Mouse (Mus musculus) neural tube, embryonic 15.5 days (tissue): ENCODE data around the gene Prlh. TPM values are rescaled to one million over a fixed set of nuclear protein-coding genes. Genes with fewer than 3 reads are reported as not detected.

Experiments
- ATAC-seq: fragments of 200-750 bp; cut with Nextera tagmentation; 2 replicates; pipeline ENCODE4 v1.8.0; 2017; ENCODE audit warnings: mild to moderate bottlenecking, moderate TSS enrichment, moderate library complexity; ENCODE audit not compliant: low FRiP score
- H3K27ac ChIP-seq: fragments of 300-500 bp; sonication (generic); replicated peaks from 2 replicates; pipeline ENCODE4 v1.5.1; 2015; ENCODE audit warnings: mild to moderate bottlenecking, inconsistent platforms
- H3K27me3 ChIP-seq: fragments of 300-500 bp; sonication (generic); replicated peaks from 2 replicates; pipeline ENCODE4 v1.6.1; 2015; ENCODE audit warnings: inconsistent platforms
- H3K36me3 ChIP-seq: fragments of 300-500 bp; sonication (generic); 2 replicates; pipeline ENCODE4 v1.6.1; 2015; ENCODE audit warnings: inconsistent platforms
- H3K4me1 ChIP-seq: fragments of 300-500 bp; sonication (generic); 2 replicates; pipeline ENCODE4 v1.6.1; 2015; ENCODE audit warnings: inconsistent platforms
- H3K4me2 ChIP-seq: fragments of 300-500 bp; sonication (generic); 2 replicates; pipeline ENCODE4 v1.6.1; 2015; ENCODE audit warnings: inconsistent platforms, mild to moderate bottlenecking, moderate library complexity
- H3K4me3 ChIP-seq: fragments of 300-500 bp; sonication (generic); replicated peaks from 2 replicates; pipeline ENCODE4 v1.5.1; 2015; ENCODE audit warnings: mild to moderate bottlenecking, inconsistent platforms
- H3K9ac ChIP-seq: fragments of 300-500 bp; sonication (generic); replicated peaks from 2 replicates; pipeline ENCODE4 v1.6.1; 2015; ENCODE audit warnings: mild to moderate bottlenecking, inconsistent platforms
- H3K9me3 ChIP-seq: fragments of 300-500 bp; sonication (generic); replicated peaks from 2 replicates; pipeline ENCODE4 v1.6.1; 2016; ENCODE audit warnings: inconsistent platforms
- WGBS: fragments of 180-500 bp; shearing (Covaris S2); methylation state at CpG from one replicate; pipeline ENCODE4 v1.1.7; 2015; ENCODE audit warnings: mixed read lengths; 5-methylcytosine and 5-hydroxymethylcytosine counted together
- polyA plus RNA-seq: library from polyadenylated mRNA; unstranded; fragments of >200 nt; fragmentation: Nextera tagmentation; extraction: Ambion mirVana; gene quantifications from 2 replicates; pipeline ENCODE4 v1.2.1, GENCODE M21; 2015

Prlh gene
- polyA plus RNA-seq, 1 experiment from 2014 or later: not detected

DNA sequence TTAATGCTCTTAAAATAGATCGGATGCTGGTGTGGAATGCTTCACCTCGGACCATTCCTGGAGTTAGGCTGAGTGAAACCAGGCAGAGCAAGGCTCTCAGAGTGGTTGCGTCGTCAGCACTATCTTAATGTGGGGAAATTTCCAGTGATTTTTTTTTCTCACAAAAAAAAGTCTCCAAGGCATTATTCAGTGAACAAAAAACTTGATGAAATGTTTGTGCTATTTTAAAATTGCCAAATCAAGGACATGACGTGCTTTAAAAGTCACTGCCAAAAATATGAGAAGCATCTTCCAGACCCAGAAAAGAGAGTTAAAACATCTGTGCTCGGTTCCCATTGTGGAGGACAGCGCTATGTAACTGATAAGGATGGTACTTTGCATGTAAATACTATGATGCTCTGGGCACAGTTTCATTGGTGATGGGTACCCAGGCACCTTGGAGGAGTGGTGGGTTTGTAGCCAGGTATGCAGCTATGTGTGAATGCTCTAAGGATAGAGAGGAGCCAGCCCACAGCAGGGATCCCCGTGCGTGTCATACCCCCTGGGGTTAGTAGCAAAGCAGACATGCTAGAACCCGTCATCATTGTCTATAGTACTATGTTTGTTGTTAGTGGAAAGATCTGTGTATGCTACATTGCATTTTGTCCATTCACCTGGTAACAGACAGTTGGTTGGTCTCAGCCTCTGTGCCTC lies 27.9 kb downstream of the Prlh start:
- WGBS: 80% methylated on average over 10 of the region's 10 CpGs

DNA sequence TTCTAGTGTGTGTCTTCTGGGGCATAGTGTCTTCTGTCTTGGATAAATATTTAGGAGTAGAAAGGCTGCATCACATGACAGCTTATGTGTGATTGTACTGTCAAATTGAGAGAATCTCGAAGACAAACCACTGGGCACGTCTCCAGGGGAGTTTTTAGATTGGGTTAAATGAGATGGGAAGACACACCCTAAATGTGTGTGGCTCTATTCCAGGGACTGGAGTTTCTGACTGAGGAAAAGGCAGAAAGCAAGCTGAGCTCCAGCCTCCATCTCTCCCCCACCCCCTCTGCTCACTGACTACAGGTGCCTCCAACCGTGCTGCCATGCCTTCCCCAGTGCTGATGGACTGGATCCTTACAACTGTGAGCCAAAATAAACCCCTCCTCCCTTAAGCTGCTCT lies 28.4 kb downstream of the Prlh start:
- Histone ChIP-seq H3K9me3 (no peaks in the 10 kb centered on the region), H3K4me1 (no peaks in the 10 kb centered on the region), H3K9ac (no peak overlapping the region), H3K27ac (no peak overlapping the region), H3K36me3 (no peaks in the 10 kb centered on the region), H3K4me2 (no peak overlapping the region), H3K27me3 (no peaks in the 10 kb centered on the region), H3K4me3 (no peak overlapping the region)
- no peak for ATAC-seq
- 83% methylated on average over 3 of the region's 3 CpGs for WGBS

More for the DNA sequence above, 27.9 kb downstream of the Prlh start:
- Histone ChIP-seq H3K27ac (no peak overlapping the region), H3K9me3 (no peaks in the 10 kb centered on the region), H3K36me3 (no peaks in the 10 kb centered on the region), H3K9ac (no peak overlapping the region), H3K27me3 (no peaks in the 10 kb centered on the region), H3K4me2 (no peak overlapping the region), H3K4me1 (peaks cover 4% of the 10 kb centered on the region; the same call in 1 of the 2 replicates), H3K4me3 (no peak overlapping the region)
- ATAC-seq: no peak

DNA sequence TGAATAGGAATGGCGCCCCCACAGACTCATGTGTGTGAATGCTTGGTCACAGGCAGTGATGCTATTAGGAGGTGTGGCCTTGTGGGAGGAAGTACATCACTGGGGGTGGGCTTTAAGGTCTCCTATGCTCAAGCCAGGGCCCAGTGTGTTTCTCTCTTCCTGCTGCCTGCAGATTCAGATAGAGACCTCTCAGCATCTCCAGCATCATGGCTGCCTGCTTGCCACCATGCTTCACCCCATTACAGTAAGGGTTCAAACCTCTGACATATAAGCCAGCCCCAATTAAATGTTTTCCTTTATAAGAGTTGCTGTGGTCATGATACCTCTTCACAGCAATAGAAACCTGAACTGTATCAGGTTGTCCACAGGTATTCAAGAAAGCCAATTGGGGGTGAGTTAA lies 43.0 kb downstream of the Prlh start:
- Histone ChIP-seq H3K4me2 (no peak overlapping the region), H3K27ac (no peak overlapping the region), H3K4me3 (no peak overlapping the region), H3K36me3 (no peaks in the 10 kb centered on the region), H3K27me3 (no peaks in the 10 kb centered on the region), H3K9ac (no peak overlapping the region), H3K4me1 (peaks cover 29% of the 10 kb centered on the region), H3K9me3 (no peaks in the 10 kb centered on the region)
- no peak for ATAC-seq
- 100% methylated on average over 1 of the region's 1 CpGs for WGBS

DNA sequence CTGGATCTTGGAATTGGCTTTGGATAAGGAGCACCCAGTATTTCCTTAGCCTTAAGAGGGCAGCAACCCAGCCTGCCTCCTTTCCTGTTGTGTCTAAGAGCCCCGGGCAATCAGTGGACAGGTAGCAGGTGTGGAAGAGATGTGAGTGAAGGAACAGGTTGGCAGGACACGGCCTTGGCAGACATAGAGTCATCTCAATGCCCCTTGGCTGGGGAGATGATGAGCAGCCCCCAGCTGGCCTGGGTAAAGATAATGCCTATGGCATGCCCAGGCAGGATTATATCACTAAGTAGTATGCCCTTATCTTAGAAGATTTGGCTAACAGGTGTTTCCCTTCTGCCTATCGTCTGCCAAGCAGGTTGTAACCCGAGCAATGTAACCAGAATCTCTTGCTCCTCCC lies 44.2 kb downstream of the Prlh start:
- no peaks in the 10 kb centered on the region for H3K27me3 ChIP-seq
- 78% methylated on average over 4 of the region's 4 CpGs for WGBS
- no peaks in the 10 kb centered on the region for H3K9me3 ChIP-seq
- H3K4me3 ChIP-seq: no peak overlapping the region
- H3K4me1 ChIP-seq: peaks cover 34% of the 10 kb centered on the region
- no peak for ATAC-seq
- no peak overlapping the region for H3K4me2 ChIP-seq
- no peak overlapping the region for H3K27ac ChIP-seq
- H3K9ac ChIP-seq: no peak overlapping the region
- H3K36me3 ChIP-seq: no peaks in the 10 kb centered on the region

DNA sequence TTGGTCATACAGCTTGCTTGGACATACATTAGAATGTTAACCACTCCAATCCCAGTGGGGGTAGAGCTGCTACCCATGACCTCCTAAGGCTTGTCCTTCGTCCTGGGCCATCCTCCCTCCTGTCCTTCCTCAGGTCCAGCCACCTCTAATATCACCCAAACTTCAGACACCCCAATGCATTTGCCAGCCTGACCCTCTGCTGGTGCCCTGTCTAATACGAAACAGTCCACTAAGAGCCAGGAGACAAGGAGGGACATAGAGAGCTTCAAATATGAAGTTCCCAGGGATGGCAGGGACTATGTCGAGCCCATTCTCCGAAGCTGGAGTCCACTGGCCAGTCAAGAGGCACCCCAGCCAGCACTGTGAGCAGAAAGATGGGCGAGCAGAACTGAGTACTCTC lies 44.7 kb downstream of the Prlh start:
- no peak for ATAC-seq
- H3K4me3 ChIP-seq: peak overlapping the region; percentile 88; the same call in 1 of the 2 replicates

DNA sequence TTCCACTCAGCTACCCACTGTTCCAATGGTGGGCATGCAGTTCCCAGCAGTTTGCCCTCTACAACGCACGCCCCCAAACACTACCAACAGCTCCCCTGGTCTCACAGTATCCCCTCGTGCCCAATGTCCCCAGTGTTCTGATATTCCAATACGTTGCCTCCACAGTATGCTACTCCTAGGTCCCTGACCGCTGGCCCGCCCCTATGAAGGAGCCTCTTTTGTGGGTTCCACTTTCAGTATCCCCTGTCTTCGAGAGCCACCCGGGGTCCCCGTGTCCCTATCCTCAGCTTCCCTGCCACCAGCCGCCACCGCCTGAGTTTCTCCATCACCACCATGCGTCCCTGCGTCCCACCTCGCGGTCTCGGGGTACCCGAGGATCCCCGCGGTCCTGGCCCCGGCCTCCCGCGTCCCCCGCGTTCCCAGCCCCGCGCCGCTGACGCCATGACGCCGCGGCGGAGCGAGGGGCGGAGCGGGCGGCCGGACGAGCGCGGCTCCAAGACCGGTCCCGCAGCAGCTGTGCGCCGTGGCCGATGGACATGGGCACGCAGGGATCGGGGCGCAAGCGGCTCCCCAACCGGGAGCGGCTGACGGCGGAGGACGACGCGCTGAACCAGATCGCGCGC lies 45.5 kb downstream of the Prlh start, which contains the start of gene Lrrfip1:
TSS of gene Lrrfip1 (plus strand) at position 470 of the 623 bp plus-strand sequence.
- 2% methylated on average over 59 of the region's 59 CpGs for WGBS
- Histone ChIP-seq H3K36me3 (no peaks in the 10 kb centered on the region), H3K4me1 (peaks cover 34% of the 10 kb centered on the region), H3K27ac (peak within 1 kb of the TSS; percentile 76), H3K9ac (peak within 1 kb of the TSS; percentile 83), H3K4me3 (peak within 1 kb of the TSS; percentile 88), H3K4me2 (peak within 1 kb of the TSS; percentile 97), H3K27me3 (no peaks in the 10 kb centered on the region), H3K9me3 (no peaks in the 10 kb centered on the region)
- ATAC-seq: peak; percentile 88

More for the DNA sequence above, 44.7 kb downstream of the Prlh start:
- peak overlapping the region; percentile 76; the same call in 1 of the 2 replicates for H3K27ac ChIP-seq
- H3K9ac ChIP-seq: 0 out of 2 replicates have a peak overlapping the region, but pooled peaks have one; percentile 83
- peaks cover 34% of the 10 kb centered on the region for H3K4me1 ChIP-seq
- 89% methylated on average over 5 of the region's 5 CpGs for WGBS
- peak overlapping the region; percentile 97 for H3K4me2 ChIP-seq
- H3K36me3 ChIP-seq: no peaks in the 10 kb centered on the region
- no peaks in the 10 kb centered on the region for H3K27me3 ChIP-seq
- H3K9me3 ChIP-seq: no peaks in the 10 kb centered on the region

DNA sequence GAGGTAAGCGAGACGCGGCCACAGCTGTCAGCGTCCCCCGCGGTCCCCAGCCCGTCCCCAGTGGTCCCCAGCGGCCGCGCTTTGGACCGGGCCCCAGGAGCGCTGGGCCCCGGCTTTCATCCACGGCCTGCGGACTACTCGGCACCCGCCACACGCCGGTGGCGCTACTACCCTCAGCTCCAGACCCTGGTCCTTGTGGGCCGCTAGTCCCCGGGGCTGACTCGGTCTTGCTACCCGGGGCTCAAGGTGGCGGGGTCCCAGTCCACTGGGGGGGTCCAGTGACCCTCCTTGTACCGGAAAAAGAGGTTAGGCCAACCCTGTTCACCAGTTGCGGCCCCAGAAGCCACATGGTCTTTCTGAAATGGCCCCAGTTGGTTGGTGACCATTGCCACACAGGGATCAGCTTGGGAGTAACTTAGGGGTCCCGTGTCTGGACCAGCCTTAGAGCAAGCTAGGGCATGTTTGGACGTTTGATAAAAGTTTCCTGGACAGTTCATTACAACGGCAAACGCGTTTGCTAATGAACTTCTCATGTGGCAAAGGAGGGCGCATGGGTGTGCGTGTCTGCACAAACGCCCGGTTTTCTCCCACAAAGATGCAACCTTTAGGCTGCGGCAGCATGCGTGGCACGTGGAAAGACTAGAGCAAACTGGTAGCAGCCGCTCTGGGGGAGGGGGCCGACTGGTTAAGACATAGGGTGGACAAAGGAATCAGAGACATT lies 46.1 kb downstream of the Prlh start:
- ATAC-seq: peak; percentile 76
- Histone ChIP-seq H3K9me3 (no peaks in the 10 kb centered on the region), H3K4me3 (peak overlapping the region; percentile 88), H3K9ac (peak overlapping the region; percentile 83), H3K4me1 (peaks cover 34% of the 10 kb centered on the region), H3K27ac (peak overlapping the region; percentile 76), H3K27me3 (no peaks in the 10 kb centered on the region), H3K36me3 (no peaks in the 10 kb centered on the region), H3K4me2 (peak overlapping the region; percentile 97)
- WGBS: 1% methylated on average over 41 of the region's 41 CpGs

DNA sequence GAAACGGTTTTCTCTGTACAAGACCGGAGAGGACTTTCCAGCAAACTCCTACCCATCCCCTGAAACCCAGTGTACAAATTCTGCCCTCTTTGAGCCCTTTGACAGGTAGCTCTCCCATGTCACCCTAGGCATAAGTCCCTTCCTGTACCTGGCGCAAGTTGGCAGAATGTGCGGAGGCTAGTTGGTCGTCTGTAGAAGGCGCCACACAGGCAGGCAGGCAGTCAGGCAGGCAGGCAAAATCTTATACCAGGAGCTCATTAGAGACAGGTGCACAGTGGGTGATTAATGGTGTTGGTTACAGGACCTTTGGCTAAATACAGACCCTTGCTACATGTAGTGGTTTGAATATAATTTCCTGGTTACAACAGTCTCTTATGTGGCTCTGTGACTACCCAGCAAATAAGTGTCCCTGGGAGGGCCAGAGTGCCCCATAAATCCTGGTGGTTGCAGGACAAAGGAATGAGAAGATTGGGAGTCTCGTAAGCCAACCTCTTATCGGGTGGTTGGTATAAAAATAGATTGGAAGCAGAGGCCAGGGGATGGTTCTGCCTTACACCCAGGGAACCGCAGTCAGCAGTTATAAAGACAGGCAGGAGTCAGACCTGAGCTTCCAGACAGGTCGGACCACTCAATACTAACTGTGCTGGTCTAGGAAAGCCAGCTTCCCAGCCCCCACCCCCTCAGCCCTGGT lies 47.1 kb downstream of the Prlh start:
- Histone ChIP-seq H3K27ac (no peak overlapping the region), H3K9ac (peak overlapping the region; percentile 83; the same call in 1 of the 2 replicates), H3K4me3 (peak overlapping the region; percentile 88), H3K4me1 (peaks cover 34% of the 10 kb centered on the region), H3K27me3 (no peaks in the 10 kb centered on the region), H3K9me3 (no peaks in the 10 kb centered on the region), H3K36me3 (no peaks in the 10 kb centered on the region), H3K4me2 (peak overlapping the region; percentile 97)
- no peak for ATAC-seq
- 51% methylated on average over 10 of the region's 10 CpGs for WGBS

DNA sequence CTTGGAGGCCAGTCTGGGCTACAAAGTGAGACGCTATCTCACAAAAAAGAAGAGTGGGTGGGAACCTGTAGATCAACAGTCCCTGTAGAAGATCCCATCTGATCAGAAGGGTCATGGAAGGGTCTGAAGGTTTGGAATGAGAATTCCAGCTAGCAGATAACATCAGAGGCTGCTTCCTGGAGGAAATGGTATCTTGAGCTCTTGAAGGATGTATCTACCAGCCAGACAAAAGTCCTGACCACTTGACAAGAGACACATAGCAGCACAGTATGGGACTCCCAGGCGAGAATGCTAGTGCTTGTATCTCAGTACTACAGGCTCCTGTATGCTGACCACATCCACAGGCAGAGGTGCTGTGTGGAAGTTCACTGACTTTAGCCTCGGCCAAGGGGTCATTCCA lies 48.2 kb downstream of the Prlh start:
- H3K9me3 ChIP-seq: no peaks in the 10 kb centered on the region
- H3K4me1 ChIP-seq: peaks cover 34% of the 10 kb centered on the region
- no peak overlapping the region for H3K27ac ChIP-seq
- 92% methylated on average over 3 of the region's 3 CpGs for WGBS
- H3K36me3 ChIP-seq: no peaks in the 10 kb centered on the region
- ATAC-seq: no peak
- no peak overlapping the region for H3K4me3 ChIP-seq
- H3K27me3 ChIP-seq: no peaks in the 10 kb centered on the region
- H3K9ac ChIP-seq: no peak overlapping the region
- H3K4me2 ChIP-seq: no peak overlapping the region

DNA sequence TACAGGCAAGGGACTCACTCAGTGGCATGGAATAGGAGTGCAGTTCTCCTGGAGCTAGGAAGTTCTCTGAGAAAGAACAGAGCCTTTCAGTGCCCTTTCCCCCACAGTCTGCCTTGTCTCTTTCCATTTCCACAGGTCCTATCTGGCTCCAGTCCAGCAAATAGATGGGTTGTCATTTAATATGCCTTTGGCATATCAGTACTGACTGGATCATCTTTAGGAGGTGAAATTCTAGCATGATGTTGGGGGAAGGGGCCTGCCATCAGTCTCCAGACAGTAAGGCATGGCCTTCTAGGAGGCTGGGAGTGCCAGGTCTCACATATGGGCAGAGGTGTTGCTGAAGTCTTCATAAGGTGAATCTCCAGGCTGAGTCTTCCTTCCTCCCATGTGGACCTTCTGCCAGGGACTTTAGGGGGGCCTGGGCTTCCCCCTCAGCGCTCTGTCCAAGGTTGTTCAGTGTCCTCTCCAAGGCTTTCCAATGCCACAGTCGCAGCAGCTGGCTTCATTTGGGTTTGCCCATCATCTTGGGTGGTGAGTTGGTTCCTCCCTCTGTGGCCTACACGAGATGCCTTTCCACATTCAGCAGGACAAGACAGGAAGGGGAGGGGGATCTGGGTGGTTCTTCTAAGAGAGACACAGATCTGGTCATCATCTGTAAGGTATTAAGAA lies 49.1 kb downstream of the Prlh start:
- no peak for ATAC-seq
- WGBS: 79% methylated on average over 3 of the region's 3 CpGs
- H3K9ac ChIP-seq: no peak overlapping the region

DNA sequence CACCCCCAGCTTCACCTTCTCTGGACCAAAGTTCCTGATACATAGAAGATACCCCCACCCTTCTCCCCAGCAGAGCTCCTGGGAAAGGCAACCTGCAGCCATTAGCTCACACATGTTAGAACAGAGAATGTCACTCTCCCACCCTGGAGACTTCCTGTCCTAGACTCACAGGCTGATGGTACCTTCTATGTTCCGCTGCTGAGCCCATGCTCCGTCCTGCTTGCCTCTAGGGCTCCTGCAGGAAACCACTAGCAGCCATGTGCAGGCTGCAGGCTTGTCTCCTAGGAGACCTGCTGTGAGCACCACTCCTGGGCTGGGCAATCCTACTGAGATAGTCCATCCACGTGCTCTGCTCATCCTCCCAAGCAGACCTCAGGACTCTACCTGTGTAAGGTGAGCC lies 49.7 kb downstream of the Prlh start:
- H3K4me1 ChIP-seq: peaks cover 33% of the 10 kb centered on the region
- H3K36me3 ChIP-seq: no peaks in the 10 kb centered on the region
- no peaks in the 10 kb centered on the region for H3K27me3 ChIP-seq
- no peak overlapping the region for H3K4me2 ChIP-seq
- H3K4me3 ChIP-seq: no peak overlapping the region
- H3K27ac ChIP-seq: no peak overlapping the region
- no peak overlapping the region for H3K9ac ChIP-seq
- no peak for ATAC-seq
- no peaks in the 10 kb centered on the region for H3K9me3 ChIP-seq
- 83% methylated on average over 3 of the region's 3 CpGs for WGBS

More for the DNA sequence above, 49.1 kb downstream of the Prlh start:
- no peaks in the 10 kb centered on the region for H3K9me3 ChIP-seq
- H3K4me2 ChIP-seq: no peak overlapping the region
- peaks cover 34% of the 10 kb centered on the region for H3K4me1 ChIP-seq
- H3K4me3 ChIP-seq: no peak overlapping the region
- no peaks in the 10 kb centered on the region for H3K27me3 ChIP-seq
- H3K36me3 ChIP-seq: no peaks in the 10 kb centered on the region
- no peak overlapping the region for H3K27ac ChIP-seq
